Mouse (Mus musculus) heart, adult 2 months (tissue): ENCODE measurements at regions not wholly inside any gene's neighbourhood (a gene's known extent, or its start where the extent isn't known, plus 50 kb on each side); places are given as distances from the start of the nearest gene placed in this dataset.

Experiments used
- DNase-seq, 2 experiments: peaks; one replicate each; pipeline ENCODE4 v3.0.0; 2021
- H3K27ac ChIP-seq: fragments of 200-600 bp; 2 replicates; pipeline ENCODE4 v1.8.1; 2022
- H3K27me3 ChIP-seq: fragments of 200-500 bp; 2 replicates; pipeline ENCODE4 v1.6.1; 2012; ENCODE audit warnings: mild to moderate bottlenecking, low read length, inconsistent platforms, mixed read lengths; ENCODE audit not compliant: control insufficient read depth, insufficient read depth
- H3K36me3 ChIP-seq: fragments of 200-500 bp; 2 replicates; pipeline ENCODE4 v1.6.1; 2012; ENCODE audit warnings: low read length, inconsistent platforms; ENCODE audit not compliant: control insufficient read depth, insufficient read depth
- H3K4me1 ChIP-seq: fragments of 200-500 bp; 2 replicates; pipeline ENCODE4 v1.6.1; 2011; ENCODE audit warnings: low read length; ENCODE audit not compliant: control insufficient read depth, insufficient read depth
- H3K4me3 ChIP-seq: fragments of 200-600 bp; 2 replicates; pipeline ENCODE4 v1.8.1; 2022
- H3K79me2 ChIP-seq: fragments of 200-500 bp; replicated peaks from 2 replicates; pipeline ENCODE4 v1.6.1; 2012; ENCODE audit warnings: mild to moderate bottlenecking, inconsistent platforms, low read length, moderate library complexity, mixed read lengths; ENCODE audit not compliant: control insufficient read depth, insufficient read depth
- H3K9ac ChIP-seq: fragments of 200-500 bp; 2 replicates; pipeline ENCODE4 v1.6.1; 2012; ENCODE audit warnings: low read depth, mild to moderate bottlenecking, control low read depth, inconsistent platforms, low read length, mixed read lengths
- CTCF ChIP-seq: fragments of 200-600 bp; IDR thresholded peaks from 2 replicates; pipeline ENCODE4 v1.8.1; 2022; ENCODE audit warnings: antibody characterized with exemption, mild to moderate bottlenecking, moderate library complexity
- EP300 ChIP-seq: fragments of 200-500 bp; IDR thresholded peaks from 2 replicates; pipeline ENCODE4 v1.6.1; 2011; ENCODE audit warnings: low read depth, low read length, control low read depth; ENCODE audit not compliant: insufficient read depth
- POLR2A ChIP-seq: fragments of 200-500 bp; IDR thresholded peaks from 2 replicates; pipeline ENCODE4 v1.6.1; 2011; ENCODE audit warnings: mild to moderate bottlenecking, low read depth, low read length, control low read depth; ENCODE audit not compliant: insufficient read depth
- WGBS: fragments of 180-500 bp; shearing (Covaris S2); methylation state at CpG from one replicate; pipeline ENCODE4 v1.1.7; 2018; 5-methylcytosine and 5-hydroxymethylcytosine counted together
- intact Hi-C: fragments of 180-260 bp; cut with DNase I; formaldehyde crosslinking; loops from one replicate; pipeline ENCODE4 v1.15.1; 2025

- no peak overlapping the region for H3K9ac ChIP-seq
These were observed 661.9 kb downstream of the Bcl11a start for GRCm38 (mm10) chr11:24739710-24740255.

GRCm38 (mm10) chr11:24740466-24740865 is 662.6 kb downstream of the Bcl11a start:
- H3K4me3 ChIP-seq = no peak overlapping the region
- intact Hi-C loops = no loop called here
- DNase-seq = no peak
- no peak overlapping the region for H3K27ac ChIP-seq
- TF ChIP-seq POLR2A = no peak
- TF ChIP-seq EP300 = no peak
- WGBS = 76% methylated on average over 2 of the region's 2 CpGs
- no peaks in the 10 kb centered on the region for H3K79me2 ChIP-seq
- no peaks in the 10 kb centered on the region for H3K4me1 ChIP-seq
- H3K36me3 ChIP-seq = no peaks in the 10 kb centered on the region
- H3K27me3 ChIP-seq = no peaks in the 10 kb centered on the region
- no peak overlapping the region for H3K9ac ChIP-seq

More at GRCm38 (mm10) chr11:24739710-24740255, 661.9 kb downstream of the Bcl11a start:
- Histone ChIP-seq H3K4me3 (no peak overlapping the region), H3K4me1 (no peaks in the 10 kb centered on the region), H3K27ac (no peak overlapping the region), H3K79me2 (no peaks in the 10 kb centered on the region), H3K36me3 (no peaks in the 10 kb centered on the region), H3K27me3 (no peaks in the 10 kb centered on the region)
- WGBS = 15% methylated on average over 14 of the region's 14 CpGs
- intact Hi-C loops = no loop called here
- no peak for DNase-seq
- TF ChIP-seq CTCF = no peak
- no peak for TF ChIP-seq EP300
- TF ChIP-seq POLR2A = no peak

GRCm38 (mm10) chr11:24742561-24742960 is 664.7 kb downstream of the Bcl11a start:
- Histone ChIP-seq H3K4me3 (no peak overlapping the region), H3K27ac (no peak overlapping the region), H3K36me3 (no peaks in the 10 kb centered on the region), H3K79me2 (no peaks in the 10 kb centered on the region), H3K27me3 (no peaks in the 10 kb centered on the region), H3K9ac (no peak overlapping the region), H3K4me1 (no peaks in the 10 kb centered on the region; the same call in 1 of the 2 replicates)
- TF ChIP-seq EP300 (no peak), POLR2A (no peak), CTCF (no peak)
- intact Hi-C loops = no loop called here
- WGBS = 61% methylated on average over 8 of the region's 8 CpGs
- DNase-seq = no peak

- no peak for DNase-seq
- Histone ChIP-seq H3K4me1 (no peaks in the 10 kb centered on the region; the same call in 1 of the 2 replicates), H3K4me3 (no peak overlapping the region), H3K9ac (no peak overlapping the region), H3K79me2 (no peaks in the 10 kb centered on the region), H3K27me3 (no peaks in the 10 kb centered on the region), H3K36me3 (no peaks in the 10 kb centered on the region), H3K27ac (no peak overlapping the region)
- WGBS = 59% methylated on average over 1 of the region's 1 CpGs
- TF ChIP-seq POLR2A (no peak), EP300 (no peak), CTCF (no peak)
- intact Hi-C loops = no loop called here
These were observed 665.6 kb downstream of the Bcl11a start for GRCm38 (mm10) chr11:24743439-24743838.

GRCm38 (mm10) chr11:24745841-24746240 is 668.0 kb downstream of the Bcl11a start:
- Histone ChIP-seq H3K9ac (no peak overlapping the region), H3K27ac (no peak overlapping the region), H3K4me3 (no peak overlapping the region), H3K27me3 (no peaks in the 10 kb centered on the region), H3K79me2 (no peaks in the 10 kb centered on the region), H3K36me3 (no peaks in the 10 kb centered on the region), H3K4me1 (no peaks in the 10 kb centered on the region; the same call in 1 of the 2 replicates)
- WGBS = 42% methylated on average over 4 of the region's 4 CpGs
- no peak for TF ChIP-seq EP300
- no peak for TF ChIP-seq POLR2A
- TF ChIP-seq CTCF = no peak
- intact Hi-C loops = loop anchor here (5.0 kb wide), 1 partner anchor 74 kb away; no protein-coding TSS in a partner anchor
- peak in 1 of 2 experiments; percentile 5 for DNase-seq

GRCm38 (mm10) chr11:24750144-24750779 is 672.4 kb downstream of the Bcl11a start:
- H3K9ac ChIP-seq = no peak overlapping the region
- H3K27me3 ChIP-seq = no peaks in the 10 kb centered on the region
- H3K4me1 ChIP-seq = no peaks in the 10 kb centered on the region; the same call in 1 of the 2 replicates
- peak overlapping the region; percentile 47 for H3K27ac ChIP-seq
- no peaks in the 10 kb centered on the region for H3K36me3 ChIP-seq
- H3K79me2 ChIP-seq = no peaks in the 10 kb centered on the region
- intact Hi-C loops = no loop called here
- peak in 1 of 2 experiments; percentile 6 for DNase-seq
- H3K4me3 ChIP-seq = no peak overlapping the region
- 22% methylated on average over 7 of the region's 7 CpGs for WGBS
- TF ChIP-seq POLR2A (no peak), EP300 (no peak), CTCF (no peak)
